Mouse (Mus musculus) adrenal gland, adult 8-10 months (tissue): ENCODE results near the gene Psmd14. TPM values are rescaled to one million over a fixed set of nuclear protein-coding genes. Genes with fewer than 3 reads are reported as not detected.
A peak's percentile ranks its signal among the peaks of the same experiment; 100 is the strongest.

Experiments
- DNase-seq: peaks from one replicate; pipeline ENCODE4 v3.0.0; 2022
- total RNA-seq, 4 experiments: library from RNA; stranded (reverse); gene quantifications; 2 replicates each; pipeline ENCODE4 v1.2.4; 2022

The Psmd14 gene
- total RNA-seq, result 100 to 1,000 TPM in 3 of 4 experiments, 10 to 100 TPM in 1; 98.3 to 104 (median 101) TPM

DNA sequence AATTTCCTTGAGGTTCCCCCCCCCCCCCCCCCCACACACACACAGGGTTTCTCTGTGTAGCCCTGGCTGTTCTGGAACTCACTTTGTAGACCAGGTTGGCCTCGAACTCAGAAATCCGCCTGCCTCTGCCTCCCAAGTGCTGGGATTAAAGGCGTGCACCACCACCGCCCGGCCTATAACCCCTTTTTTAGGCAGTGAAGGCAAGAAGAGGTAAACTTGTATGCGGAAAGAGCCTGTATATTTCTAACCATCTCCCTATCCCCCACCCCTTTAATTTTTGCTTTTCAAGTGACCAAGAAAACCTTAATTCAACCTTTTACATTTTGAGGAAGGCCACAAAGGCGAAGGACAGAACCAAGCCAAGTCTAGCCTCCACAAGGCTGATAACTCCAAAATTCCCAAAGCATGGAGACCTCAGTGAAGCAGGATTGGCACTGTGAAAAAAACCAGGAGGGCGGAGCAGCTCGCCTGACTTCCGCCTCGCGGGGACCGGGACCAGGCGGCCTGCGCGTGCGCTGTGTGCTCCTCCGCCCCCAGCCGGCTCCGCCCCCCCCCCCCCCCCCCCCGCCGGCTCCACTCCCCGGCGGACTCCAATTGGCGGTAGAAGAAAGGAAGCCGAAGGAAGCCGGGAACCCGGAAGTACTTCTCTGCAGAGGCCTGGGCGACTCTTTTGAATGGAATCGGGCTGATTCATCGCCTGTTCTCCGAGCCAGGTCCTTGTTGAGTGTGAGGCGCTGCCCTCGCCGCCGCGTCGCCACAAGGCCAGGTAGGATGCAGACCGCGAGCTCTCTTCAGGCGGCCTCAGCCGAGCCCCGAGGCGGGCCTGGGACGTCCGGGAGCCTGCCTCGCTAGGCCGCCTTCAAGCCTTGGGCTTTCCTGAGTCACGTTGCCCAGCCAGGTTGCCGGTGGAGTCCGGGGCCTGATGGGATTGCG is at the start of gene Psmd14:
Gene Psmd14, plus strand, starts transcription at position 587 of the 933 bp plus-strand sequence.
- peak; percentile 90 for DNase-seq

DNA sequence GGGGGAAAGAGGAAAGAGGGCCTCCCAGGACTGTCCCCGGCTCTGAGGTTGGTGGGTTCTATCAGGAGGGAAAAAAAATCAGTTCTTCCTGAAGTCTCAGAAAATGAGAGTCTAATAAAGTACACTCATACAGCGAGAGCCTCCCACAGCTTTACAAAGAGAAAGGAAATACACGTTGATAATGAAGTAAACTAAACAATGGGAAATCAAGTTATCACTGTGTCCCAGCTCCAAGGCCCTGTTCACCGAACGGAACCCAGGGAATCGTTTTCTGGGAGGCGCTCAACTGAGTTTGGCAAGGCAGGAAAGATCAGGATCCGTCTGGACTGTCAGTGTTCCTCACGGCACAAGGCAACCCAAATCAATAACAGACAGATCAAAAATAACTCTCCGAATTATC is 48.7 kb upstream of the Psmd14 start:
- DNase-seq, result no peak

DNA sequence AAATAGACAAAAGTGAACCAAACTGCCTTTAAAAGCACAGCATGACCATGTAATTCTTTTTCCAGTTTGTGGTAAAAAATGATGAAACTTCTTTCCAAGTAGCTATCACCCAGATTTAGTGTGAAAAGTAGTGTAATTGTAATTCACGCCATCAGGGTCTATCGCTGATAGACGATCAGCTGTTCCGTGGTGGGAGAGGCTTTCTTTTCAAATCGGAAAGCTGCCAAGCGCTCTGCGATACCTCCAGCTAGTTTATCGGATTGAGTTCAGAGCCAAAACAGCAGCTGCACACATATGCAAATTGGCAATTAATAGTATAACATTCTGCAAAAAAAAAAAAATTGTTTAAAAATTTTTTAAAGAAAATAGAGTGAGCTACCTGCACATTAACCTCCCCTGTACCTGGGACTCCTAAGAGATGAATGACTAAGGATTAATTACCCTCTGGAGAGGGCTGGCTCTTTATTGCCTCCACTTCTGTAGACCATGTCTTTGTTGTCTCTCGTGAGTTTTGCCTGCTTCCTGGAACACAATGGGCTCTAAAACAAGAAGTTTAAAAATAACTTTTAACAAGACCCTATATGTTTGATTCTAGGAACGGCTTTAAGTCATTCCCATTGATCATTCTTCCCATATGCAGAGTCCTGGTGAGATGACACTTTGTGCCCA is 47.8 kb upstream of the Psmd14 start:
- no peak for DNase-seq

DNA sequence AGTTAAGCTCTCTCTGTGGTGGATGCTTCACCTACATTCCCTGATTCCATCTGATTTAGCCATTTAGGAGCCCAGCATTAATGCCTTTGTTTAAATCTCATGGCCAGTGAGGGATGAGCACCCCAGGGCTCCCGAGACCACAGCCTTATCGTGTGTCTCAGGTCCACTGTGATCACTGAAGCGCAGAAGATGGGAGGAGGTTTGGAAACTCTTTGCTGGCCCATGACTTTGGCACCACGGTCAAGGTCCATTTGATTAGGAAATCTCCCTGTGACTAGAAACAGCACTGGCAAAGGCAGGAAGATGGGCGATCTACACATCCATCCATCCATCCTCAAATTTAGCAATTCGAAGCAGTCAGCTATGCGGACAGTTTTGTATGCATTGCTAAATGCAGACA is 44.1 kb upstream of the Psmd14 start:
- no peak for DNase-seq

DNA sequence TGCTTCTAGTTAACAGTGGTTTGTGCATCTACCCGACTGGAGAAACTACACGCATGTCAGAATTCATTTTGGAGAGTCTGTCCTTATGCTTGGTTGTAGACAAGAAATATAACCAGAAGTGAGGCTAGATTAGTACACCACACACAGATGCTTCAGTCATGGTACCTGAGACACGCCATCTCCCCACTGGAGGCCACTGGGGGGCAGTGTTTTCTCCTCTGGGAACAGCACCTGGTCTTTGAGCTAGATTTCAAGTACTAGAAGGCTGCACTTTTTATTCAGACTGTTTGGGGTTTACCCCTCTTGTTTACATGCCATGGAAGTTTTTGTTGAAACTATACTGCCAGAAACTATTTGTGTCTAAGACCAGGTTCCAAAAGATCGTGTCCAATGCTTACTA is 43.2 kb upstream of the Psmd14 start:
- DNase-seq, result no peak

DNA sequence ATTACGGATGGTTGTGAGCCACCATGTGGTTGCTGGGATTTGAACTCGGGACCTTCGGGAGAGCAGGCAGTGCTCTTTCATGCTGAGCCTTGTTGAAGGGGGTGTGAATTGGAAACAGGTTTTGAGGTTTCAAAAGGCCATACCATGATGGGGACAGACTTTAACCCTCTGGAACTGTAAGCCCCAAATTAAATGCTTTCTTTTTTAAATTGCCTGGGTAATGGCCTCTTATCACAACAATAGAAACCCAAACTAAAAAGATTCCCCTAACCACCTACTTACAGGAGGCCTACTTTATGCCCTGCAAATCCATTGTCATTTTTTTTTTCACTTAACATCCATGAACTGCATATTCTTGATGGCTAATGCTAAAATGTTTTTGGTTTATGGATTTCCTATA is 36.9 kb upstream of the Psmd14 start:
- no peak for DNase-seq

DNA sequence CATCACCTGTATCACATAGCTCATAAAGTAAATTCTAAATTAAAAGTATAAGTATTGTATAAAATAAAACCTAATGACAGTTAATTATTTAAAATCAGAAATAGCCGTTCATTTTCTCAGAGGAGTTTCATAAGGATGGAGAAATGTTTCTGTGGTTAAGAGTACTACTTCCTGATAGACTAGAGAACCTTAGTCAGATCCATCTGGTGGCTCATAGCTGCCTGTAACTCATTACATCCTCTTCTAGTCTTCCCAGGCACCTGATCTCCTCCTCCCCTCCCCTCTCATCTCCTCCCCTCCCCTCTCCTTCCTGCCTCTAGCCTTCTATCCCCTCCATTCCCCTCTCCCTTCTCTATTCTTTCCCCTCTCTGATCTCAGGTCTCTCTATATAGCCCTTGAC is 29.9 kb upstream of the Psmd14 start:
- no peak for DNase-seq

DNA sequence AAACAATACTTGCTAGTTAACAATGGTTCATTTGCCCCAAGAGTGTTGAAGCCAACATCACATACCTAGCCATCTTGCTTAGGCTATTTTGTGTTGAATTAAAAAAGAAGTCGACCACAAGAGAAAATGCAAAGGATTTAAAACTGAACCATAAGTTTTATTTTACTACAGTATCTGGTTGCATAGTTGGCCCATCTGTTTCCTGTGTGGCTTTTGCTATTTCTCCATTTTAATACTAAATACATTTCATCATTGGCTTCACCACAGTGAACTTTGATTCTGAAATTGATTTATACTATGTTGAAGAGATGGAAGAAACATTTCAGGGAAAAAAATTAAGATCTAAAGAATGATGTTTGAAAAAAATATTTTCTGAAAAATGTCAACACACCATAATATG is 25.0 kb upstream of the Psmd14 start:
- no peak for DNase-seq

DNA sequence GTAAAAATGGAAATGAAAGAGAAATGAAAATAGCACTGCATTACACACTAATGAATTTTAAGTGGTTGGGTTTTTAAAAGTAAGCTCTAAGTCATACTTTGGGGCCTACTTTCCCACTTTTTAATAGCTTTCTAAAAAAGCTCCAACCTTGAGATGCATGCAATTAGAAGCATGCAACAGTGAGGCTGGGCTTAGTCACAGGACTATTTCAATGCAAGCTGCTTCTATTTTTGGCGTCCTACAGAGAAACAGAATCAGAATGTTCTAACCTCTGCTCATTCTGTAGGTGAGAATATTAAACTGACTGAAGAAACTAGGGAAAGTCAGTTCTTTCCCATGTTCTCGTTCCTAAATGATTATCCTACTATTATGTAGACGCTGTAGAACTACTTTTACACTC is 22.4 kb upstream of the Psmd14 start:
- no peak for DNase-seq

DNA sequence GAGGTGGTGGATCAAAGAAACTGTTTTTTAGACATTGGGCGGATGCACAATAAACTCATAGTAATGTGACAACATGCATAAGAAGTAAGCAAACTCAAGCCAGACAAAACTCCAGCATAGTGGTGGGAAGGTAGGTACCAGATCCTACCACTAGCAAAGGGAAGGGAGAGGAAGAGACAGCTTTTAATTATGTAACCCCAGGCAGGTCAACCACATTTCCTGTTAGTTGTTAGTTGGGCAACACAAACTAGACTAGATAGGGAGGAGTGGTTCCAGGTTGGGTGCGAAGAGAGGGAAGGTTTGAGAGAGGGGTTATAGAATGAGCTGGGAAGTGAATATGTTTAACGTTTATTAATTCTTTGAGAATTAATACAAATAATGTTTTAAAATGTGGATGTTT is 1.9 kb upstream of the Psmd14 start:
- DNase-seq, result no peak

DNA sequence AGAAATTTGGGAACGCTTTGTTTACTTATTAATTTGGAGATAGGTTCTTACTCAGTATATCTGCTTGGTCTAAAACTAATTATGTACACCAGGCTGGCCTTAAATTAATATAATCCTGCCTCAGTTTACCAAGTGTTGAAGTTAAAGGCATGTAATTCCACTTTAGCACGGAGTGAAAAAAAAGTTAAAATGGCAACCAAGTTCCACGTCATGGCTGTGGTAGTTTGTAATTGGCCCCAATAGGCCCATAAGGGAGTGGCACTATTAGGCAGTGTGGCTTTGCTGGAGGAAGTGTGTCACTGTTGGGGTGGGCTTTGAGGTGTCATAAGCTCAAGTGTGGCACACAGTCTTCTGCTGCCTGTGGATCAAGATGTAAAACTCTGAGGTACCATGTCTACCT is 1.0 kb downstream of the Psmd14 start:
- DNase-seq, result no peak

DNA sequence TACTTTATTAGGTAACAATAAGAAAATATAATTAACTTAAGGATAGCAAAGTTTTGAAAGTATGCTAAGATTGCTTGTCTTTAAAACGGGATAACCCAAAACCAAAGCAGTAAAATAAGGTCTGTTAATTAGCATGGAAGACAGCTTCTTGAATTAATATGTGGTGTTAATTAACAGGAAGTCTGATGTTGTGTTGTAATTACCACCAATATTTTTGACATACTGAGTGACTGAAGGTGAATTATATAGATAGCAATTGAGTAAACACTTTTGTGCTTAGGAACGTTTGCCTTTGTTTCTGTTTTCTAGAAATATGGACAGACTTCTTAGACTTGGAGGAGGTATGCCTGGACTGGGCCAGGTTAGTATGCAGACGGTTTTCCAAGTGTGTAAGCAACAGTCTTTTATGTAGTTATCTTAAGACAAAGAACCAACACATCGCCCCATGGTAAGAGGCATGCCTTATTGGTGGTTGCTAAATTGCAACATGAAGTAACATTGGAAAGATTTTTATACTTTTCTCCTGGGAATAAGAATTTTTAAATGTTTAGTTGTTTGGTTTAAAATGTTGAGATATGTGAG is 11.0 kb downstream of the Psmd14 start:
- no peak for DNase-seq

DNA sequence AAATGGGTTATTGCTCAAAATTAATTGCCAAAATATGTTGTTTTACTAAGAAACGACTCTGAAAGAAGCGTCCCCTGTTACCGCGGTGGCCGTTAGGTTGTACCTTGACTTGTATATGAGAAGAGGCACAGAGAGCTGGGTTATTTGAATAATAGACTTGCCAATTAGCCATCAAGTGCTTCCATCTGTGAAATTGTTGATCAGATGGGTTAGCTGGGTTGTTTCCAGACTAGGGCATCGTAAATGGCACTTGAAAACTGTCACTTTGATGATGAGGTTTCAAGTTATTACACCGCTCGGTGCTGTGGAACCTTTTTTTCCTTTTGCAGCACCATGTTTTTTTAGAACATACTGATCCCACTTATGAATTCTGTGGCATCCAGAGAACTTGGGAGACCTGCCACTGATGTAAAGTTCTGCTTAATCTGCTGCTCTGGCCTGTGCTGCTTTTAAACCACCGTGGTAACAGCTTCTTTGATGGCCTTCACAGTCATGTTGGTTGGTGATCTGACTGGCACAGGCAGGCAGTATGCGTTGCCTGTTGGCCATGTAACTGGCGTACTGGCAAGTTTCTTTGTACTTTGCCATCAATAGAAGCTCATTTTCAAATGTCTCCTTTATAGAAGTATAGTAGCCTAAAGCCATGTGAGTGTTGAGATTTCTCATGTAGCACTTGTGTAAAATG is 21.4 kb downstream of the Psmd14 start:
- DNase-seq, result no peak

DNA sequence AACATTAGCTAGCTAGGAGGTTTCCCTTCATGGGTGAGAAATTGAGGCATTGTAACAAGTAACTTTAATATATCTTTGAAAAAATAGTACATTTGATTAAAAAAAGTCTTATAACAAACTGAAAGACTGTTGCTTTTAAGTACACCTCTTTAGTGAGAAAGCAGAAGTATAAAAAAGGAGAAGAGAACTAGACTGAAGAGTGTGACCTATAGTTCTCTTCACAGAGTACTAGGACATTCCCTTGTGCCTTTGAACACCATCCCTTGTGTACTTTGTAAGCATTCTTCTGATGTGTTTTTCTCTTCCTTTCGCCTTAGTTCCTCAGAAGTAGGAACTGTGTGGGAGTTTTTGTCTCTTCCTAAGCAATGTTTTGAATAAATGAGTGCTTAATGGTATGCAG is 22.7 kb downstream of the Psmd14 start:
- no peak for DNase-seq

DNA sequence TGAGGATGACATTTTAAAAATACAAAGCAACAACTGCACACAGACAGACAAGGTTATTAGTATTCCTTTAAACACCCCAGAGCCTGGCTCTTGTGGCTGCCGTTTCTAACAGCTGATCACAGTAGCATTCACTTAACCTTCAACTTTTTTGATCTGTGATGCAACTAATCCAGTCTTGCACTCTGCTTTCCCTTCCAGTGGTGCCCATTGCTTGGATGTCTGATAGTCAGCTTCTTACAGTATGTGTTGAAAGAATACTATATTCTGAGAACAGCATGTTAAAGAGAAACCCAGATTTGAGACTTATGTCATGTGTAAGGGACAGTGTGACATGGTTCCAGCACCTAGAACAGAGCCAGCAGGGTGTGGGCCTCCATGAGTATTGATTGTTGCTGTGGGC is 34.6 kb downstream of the Psmd14 start:
- DNase-seq, result no peak

DNA sequence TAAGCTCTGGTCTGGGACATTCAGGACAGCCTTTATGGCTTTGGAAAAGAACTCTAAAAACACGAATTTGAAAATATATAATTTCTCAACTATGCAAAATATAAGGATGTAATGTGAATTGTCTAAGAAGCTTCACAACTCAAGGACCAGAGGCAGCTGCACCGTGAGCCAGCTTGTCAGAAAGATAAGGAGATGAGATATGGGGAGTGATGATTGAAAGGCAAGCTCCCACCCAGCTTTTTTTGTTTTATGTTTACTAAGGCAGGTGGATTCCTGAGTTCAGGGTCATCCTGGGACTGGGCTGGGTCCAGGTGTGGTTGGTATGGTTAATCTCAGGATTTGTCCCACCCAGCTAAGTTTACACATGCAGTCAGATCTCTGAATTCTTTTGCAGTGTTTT is 35.1 kb downstream of the Psmd14 start:
- no peak for DNase-seq

DNA sequence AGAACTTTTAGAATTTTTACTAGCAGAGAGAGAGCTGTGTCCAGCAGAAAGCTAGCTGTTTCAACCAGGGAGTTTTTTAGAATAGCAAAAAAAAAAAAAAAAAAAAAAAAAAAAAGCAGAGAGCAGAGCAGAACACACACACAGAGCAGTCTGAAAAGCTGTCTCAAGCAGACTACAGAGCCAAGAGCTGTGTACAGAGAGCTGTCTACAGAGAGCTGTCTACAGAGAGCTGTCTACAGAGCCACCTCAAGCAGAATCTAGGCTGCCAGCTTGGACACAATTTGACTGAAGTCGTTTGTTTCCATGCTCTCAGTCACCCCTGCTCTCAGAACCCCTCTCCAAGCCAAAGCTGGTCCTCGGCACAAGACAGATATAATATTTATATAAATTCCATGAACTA is 35.9 kb downstream of the Psmd14 start:
- no peak for DNase-seq

DNA sequence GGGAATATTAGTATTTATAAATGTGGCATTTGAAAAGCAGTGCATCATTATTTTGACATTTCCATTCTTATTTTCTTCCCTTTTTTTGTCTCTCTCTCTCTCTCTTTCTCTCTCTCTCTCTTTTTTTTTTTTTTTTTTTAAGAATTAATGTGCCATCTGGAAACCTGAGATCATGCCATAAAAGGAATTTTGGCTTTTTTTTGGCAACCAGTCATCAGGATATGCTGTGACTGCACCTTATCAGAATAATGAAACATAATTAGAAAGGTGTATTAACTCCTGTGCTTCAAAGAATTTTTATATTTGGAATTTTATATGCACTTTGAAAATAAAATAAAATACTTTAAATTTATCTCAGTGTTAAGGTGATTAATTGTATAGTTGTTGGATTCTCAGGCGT is 39.2 kb downstream of the Psmd14 start:
- no peak for DNase-seq

DNA sequence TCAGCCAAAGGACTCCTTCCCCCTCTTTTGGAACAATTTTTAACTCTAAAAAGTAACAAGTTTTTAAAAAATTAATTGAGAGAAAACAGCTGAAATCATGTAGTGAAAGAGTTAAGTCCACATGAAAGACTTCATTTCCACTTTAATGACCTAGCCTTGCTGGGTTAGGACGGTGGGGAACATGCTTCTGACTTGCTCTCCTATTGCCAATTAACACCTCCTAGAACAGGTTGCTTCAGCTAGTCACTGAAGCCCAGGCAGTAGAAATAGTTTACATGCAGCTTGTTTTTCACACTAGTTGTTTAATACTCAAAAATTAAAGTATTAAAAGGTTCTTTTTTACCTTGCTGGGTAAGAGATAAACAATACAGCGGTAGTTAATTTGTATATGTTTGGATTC is 39.8 kb downstream of the Psmd14 start:
- DNase-seq, result no peak

DNA sequence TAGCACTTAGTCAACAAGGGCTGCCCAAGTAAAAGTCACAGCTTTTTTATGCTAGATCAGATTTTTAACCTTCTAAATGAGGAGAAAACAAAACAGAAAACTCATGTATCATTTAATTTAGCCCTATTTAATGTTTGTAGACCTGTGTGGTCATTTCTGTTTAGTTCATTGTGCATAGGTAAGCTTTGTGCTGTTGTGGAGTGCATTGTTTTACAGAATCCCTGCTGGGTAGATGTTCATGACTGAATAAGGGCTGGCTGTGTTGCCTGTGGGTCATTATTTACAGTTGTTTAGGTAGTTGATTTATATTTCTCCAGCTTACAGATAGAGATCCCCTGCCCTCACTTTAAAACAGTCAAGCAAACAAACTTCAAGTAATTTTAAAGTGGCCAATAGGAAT is 40.9 kb downstream of the Psmd14 start:
- no peak for DNase-seq

DNA sequence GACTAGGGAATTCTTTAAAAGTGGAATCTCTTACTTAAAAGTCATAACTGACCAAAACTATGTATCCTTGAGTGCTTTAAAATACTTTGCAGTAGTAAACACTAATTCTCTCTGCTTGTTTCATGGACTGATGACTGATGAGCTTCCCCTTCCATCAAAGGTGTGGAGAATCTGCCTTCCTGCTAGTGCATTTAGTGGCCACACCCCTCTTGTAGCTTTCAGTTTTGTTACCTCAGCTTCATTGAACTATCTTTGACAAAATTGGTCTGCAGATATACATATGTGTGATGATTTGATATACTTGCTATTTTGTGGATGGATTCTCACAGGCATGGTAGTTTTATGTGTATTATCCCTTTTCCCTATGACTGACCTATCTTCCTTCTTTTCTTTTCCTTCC is 43.5 kb downstream of the Psmd14 start:
- DNase-seq, result no peak

DNA sequence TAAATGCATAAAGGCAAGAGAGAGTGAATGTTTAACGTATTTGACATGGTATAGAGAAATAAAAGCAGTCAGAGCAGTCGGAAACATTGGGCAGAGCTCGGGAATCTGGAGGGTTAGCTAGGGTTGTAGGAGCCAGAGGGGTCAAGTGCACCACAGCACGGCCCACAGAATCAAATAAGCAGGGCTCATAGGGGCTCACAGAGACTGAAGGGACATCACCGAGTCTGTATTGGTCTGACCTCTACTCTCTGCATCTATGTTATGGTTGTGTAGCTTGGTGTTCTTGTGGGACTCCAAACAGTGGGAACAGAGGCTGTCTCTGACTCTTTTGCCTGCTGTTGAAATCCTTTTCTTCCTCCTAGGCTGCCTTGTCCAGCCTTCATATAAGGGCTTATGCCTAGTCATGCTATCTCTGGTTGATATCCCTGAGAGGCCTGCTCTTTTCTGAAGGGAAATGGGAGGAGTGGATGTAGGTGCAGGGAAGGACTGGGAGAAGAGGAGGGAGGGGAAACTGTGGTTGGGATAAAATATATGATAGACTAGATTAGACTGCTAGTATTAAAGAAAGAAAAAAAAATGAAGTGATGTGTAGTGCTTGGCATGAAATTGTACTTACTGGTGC is 47.9 kb downstream of the Psmd14 start:
- DNase-seq, result no peak

DNA sequence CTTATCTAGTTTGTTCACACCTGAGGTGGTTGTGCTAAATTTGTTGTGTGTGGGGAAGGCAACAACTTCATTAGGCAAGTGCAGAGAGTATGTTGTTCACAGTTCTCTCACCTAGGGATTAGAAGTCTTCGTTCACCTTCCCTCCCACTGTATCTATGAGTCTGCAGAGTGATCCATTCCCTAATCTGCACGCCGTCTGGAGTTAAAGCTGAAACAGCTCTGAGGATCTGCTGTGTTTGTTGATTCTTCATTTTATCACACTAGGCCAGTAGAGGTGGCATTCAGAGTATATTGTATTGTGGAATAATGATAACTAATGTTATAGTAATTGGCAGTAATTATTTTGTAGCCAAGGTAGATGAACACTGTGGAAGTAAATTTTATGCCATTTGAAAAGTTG is 48.5 kb downstream of the Psmd14 start:
- DNase-seq, result no peak
